Mouse (Mus musculus) neural tube, embryonic 14.5 days (tissue): ENCODE measurements around the gene Arhgef10l. TPM values are rescaled to one million over a fixed set of nuclear protein-coding genes. Genes with fewer than 3 reads are reported as not detected.

ENCODE experiments used
- ATAC-seq: fragments of 200-750 bp; cut with Nextera tagmentation; 2 replicates; pipeline ENCODE4 v1.8.0; 2017; ENCODE audit warnings: low read depth, mild to moderate bottlenecking, moderate TSS enrichment, moderate library complexity
- H3K27ac ChIP-seq: fragments of 300-500 bp; sonication (generic); 2 replicates; pipeline ENCODE4 v1.5.1; 2014; ENCODE audit warnings: low read depth, mild to moderate bottlenecking, control low read depth, low read length, moderate library complexity, mixed read lengths
- H3K27me3 ChIP-seq: fragments of 300-500 bp; sonication (generic); 2 replicates; pipeline ENCODE4 v1.6.1; 2014; ENCODE audit warnings: low read length; ENCODE audit not compliant: control insufficient read depth, insufficient read depth
- H3K36me3 ChIP-seq: fragments of 300-500 bp; sonication (generic); 2 replicates; pipeline ENCODE4 v1.6.1; 2014; ENCODE audit warnings: low read length, mixed read lengths; ENCODE audit not compliant: control insufficient read depth, insufficient read depth
- H3K4me1 ChIP-seq: fragments of 300-500 bp; sonication (generic); 2 replicates; pipeline ENCODE4 v1.6.1; 2014; ENCODE audit warnings: low read length; ENCODE audit not compliant: control insufficient read depth, insufficient read depth
- H3K4me2 ChIP-seq: fragments of 300-500 bp; sonication (generic); 2 replicates; pipeline ENCODE4 v1.6.1; 2014; ENCODE audit warnings: mild to moderate bottlenecking, low read depth, low read length, control low read depth
- H3K4me3 ChIP-seq: fragments of 300-500 bp; sonication (generic); 2 replicates; pipeline ENCODE4 v1.5.1; 2014; ENCODE audit warnings: low read depth, low read length, control low read depth, mixed read lengths
- H3K9ac ChIP-seq: fragments of 300-500 bp; sonication (generic); replicated peaks from 2 replicates; pipeline ENCODE4 v1.6.1; 2014; ENCODE audit warnings: low read depth, mild to moderate bottlenecking, control low read depth, low read length, mixed read lengths
- H3K9me3 ChIP-seq: fragments of 300-500 bp; sonication (generic); 2 replicates; pipeline ENCODE4 v1.6.1; 2016; ENCODE audit warnings: low read length; ENCODE audit not compliant: control insufficient read depth
- WGBS: fragments of 180-500 bp; shearing (Covaris S2); extraction: QIAGEN DNeasy Blood & Tissue Kit; methylation state at CpG from one replicate; pipeline ENCODE4 v1.1.7; 2014; 5-methylcytosine and 5-hydroxymethylcytosine counted together
- polyA plus RNA-seq: library from polyadenylated mRNA; unstranded; fragments of >200 nt; fragmentation: Nextera tagmentation; extraction: Ambion mirVana; gene quantifications from 2 replicates; pipeline ENCODE4 v1.2.1, GENCODE M21; 2014

Arhgef10l gene
- polyA plus RNA-seq, 1 experiment from 2014 or later = 18.8 TPM

GRCm38 (mm10) chr4:140704166-140704565, 38.4 kb upstream of the Arhgef10l start:
- Histone ChIP-seq H3K9ac (0 out of 2 replicates have a peak overlapping the region, but pooled peaks have one; percentile 21), H3K4me1 (peaks cover 24% of the 10 kb centered on the region), H3K4me2 (peak overlapping the region; percentile 66), H3K27ac (peak overlapping the region; percentile 34; the same call in 1 of the 2 replicates), H3K36me3 (peaks cover 14% of the 10 kb centered on the region; the same call in 1 of the 2 replicates), H3K4me3 (peak overlapping the region; percentile 89; the same call in 1 of the 2 replicates), H3K9me3 (no peaks in the 10 kb centered on the region), H3K27me3 (no peaks in the 10 kb centered on the region)
- 39% methylated on average over 4 of the region's 4 CpGs for WGBS
- ATAC-seq = no peak

GRCm38 (mm10) chr4:140703636-140704035, 37.8 kb upstream of the Arhgef10l start:
- 6% methylated on average over 8 of the region's 8 CpGs for WGBS
- peak overlapping the region; percentile 95; the same call in 1 of the 2 replicates for H3K27ac ChIP-seq

GRCm38 (mm10) chr4:140702611-140703327, 37.0 kb upstream of the Arhgef10l start:
- ATAC-seq = peak; percentile 71
- peak overlapping the region; percentile 66 for H3K4me2 ChIP-seq
- H3K4me1 ChIP-seq = peaks cover 24% of the 10 kb centered on the region
- peak overlapping the region; percentile 95 for H3K27ac ChIP-seq
- peaks cover 2% of the 10 kb centered on the region; the same call in 1 of the 2 replicates for H3K36me3 ChIP-seq
- under 1% methylated on average over 26 of the region's 68 CpGs for WGBS
- H3K27me3 ChIP-seq = no peaks in the 10 kb centered on the region
- H3K4me3 ChIP-seq = peak overlapping the region; percentile 89
- H3K9me3 ChIP-seq = no peaks in the 10 kb centered on the region
- peak overlapping the region; percentile 95 for H3K9ac ChIP-seq

More at GRCm38 (mm10) chr4:140703636-140704035, 37.8 kb upstream of the Arhgef10l start:
- Histone ChIP-seq H3K9me3 (no peaks in the 10 kb centered on the region), H3K27me3 (no peaks in the 10 kb centered on the region), H3K4me1 (peaks cover 24% of the 10 kb centered on the region), H3K4me3 (peak overlapping the region; percentile 89), H3K4me2 (peak overlapping the region; percentile 66), H3K9ac (0 out of 2 replicates have a peak overlapping the region, but pooled peaks have one; percentile 21), H3K36me3 (peaks cover 9% of the 10 kb centered on the region; the same call in 1 of the 2 replicates)
- ATAC-seq = peak; percentile 9; the same call in 1 of the 2 replicates

- 0% methylated on average over 39 of the region's 107 CpGs for WGBS
- Histone ChIP-seq H3K27me3 (no peaks in the 10 kb centered on the region), H3K36me3 (no peaks in the 10 kb centered on the region; the same call in 1 of the 2 replicates), H3K4me1 (peaks cover 19% of the 10 kb centered on the region), H3K9ac (peak overlapping the region; percentile 95), H3K4me3 (peak overlapping the region; percentile 89), H3K4me2 (peak overlapping the region; percentile 66), H3K27ac (peak overlapping the region; percentile 95), H3K9me3 (no peaks in the 10 kb centered on the region)
- 0 out of 2 replicates have a peak, but pooled peaks have one; percentile 8 for ATAC-seq
Measured at GRCm38 (mm10) chr4:140701716-140702561, 36.1 kb upstream of the Arhgef10l start.

- Histone ChIP-seq H3K27ac (peak overlapping the region; percentile 95), H3K9ac (peak overlapping the region; percentile 95), H3K36me3 (no peaks in the 10 kb centered on the region), H3K4me1 (peaks cover 18% of the 10 kb centered on the region), H3K27me3 (no peaks in the 10 kb centered on the region), H3K4me2 (peak overlapping the region; percentile 66), H3K4me3 (peak overlapping the region; percentile 89), H3K9me3 (no peaks in the 10 kb centered on the region)
- peak; percentile 72 for ATAC-seq
- WGBS = under 1% methylated on average over 52 of the region's 61 CpGs
Measured at GRCm38 (mm10) chr4:140701049-140701715, 35.4 kb upstream of the Arhgef10l start.

- peak within 1 kb of the TSS; percentile 89 for H3K4me3 ChIP-seq
- H3K27ac ChIP-seq = peak within 1 kb of the TSS; percentile 95
- 8% methylated on average over 20 of the region's 20 CpGs for WGBS
- no peaks in the 10 kb centered on the region for H3K9me3 ChIP-seq
- H3K4me1 ChIP-seq = peaks cover 18% of the 10 kb centered on the region
- no peaks in the 10 kb centered on the region for H3K27me3 ChIP-seq
- no peak for ATAC-seq
- H3K9ac ChIP-seq = peak within 1 kb of the TSS; percentile 95
- H3K4me2 ChIP-seq = peak within 1 kb of the TSS; percentile 66
- no peaks in the 10 kb centered on the region for H3K36me3 ChIP-seq
Measured at GRCm38 (mm10) chr4:140700269-140701018, 34.6 kb upstream of the Arhgef10l start, which contains the start of gene Rcc2. Gene Rcc2, plus strand, starts transcription at chr4:140700541.

- Histone ChIP-seq H3K36me3 (no peaks in the 10 kb centered on the region), H3K4me1 (peaks cover 18% of the 10 kb centered on the region), H3K9ac (no peak overlapping the region), H3K27me3 (no peaks in the 10 kb centered on the region), H3K4me2 (peak overlapping the region; percentile 52), H3K27ac (no peak overlapping the region), H3K4me3 (peak overlapping the region; percentile 26), H3K9me3 (no peaks in the 10 kb centered on the region)
- no peak for ATAC-seq
- WGBS = 7% methylated on average over 29 of the region's 29 CpGs
Measured at GRCm38 (mm10) chr4:140699441-140700127, 33.8 kb upstream of the Arhgef10l start.
